Mouse (Mus musculus): ENCODE data around the gene Gsg1. TPM values are rescaled to one million over a fixed set of nuclear protein-coding genes. Genes with fewer than 3 reads are reported as not detected.

Gsg1 gene
- polyA plus RNA-seq, 1 experiment from 2014 or later: 1.3 TPM

GRCm38 (mm10) chr6:135250926-135251699 is 3.0 kb downstream of the Gsg1 start:
- Histone ChIP-seq H3K27ac (replicated peaks; ENCODE audit: low read depth, low read length) (peak overlapping the region; percentile 81), H3K9ac (ENCODE audit: low read depth, low read length) (no peak overlapping the region), H3K4me3 (ENCODE audit: low read depth, low read length) (no peak overlapping the region), H3K4me2 (ENCODE audit: low read depth, low read length) (no peak overlapping the region; the same call in 1 of the 2 replicates), H3K4me1 (ENCODE audit: control insufficient read depth, insufficient read depth, low read length) (peaks cover 27% of the 10 kb centered on the region), H3K27me3 (replicated peaks; ENCODE audit: control insufficient read depth, insufficient read depth, low read length) (no peaks in the 10 kb centered on the region), H3K36me3 (ENCODE audit: control insufficient read depth, insufficient read depth, low read length) (no peaks in the 10 kb centered on the region), H3K9me3 (ENCODE audit: control insufficient read depth, low read length) (no peaks in the 10 kb centered on the region)
- DNase-seq (ENCODE audit: low spot score) (no peak), ATAC-seq (ENCODE audit: low read depth) (no peak)
- WGBS: 61% methylated on average over 19 of the region's 19 CpGs

- Histone ChIP-seq H3K36me3 (ENCODE audit: control insufficient read depth, insufficient read depth, low read length) (no peaks in the 10 kb centered on the region), H3K4me2 (ENCODE audit: low read depth, low read length) (peak overlapping the region; percentile 38), H3K9me3 (ENCODE audit: control insufficient read depth, low read length) (no peaks in the 10 kb centered on the region), H3K27ac (replicated peaks; ENCODE audit: low read depth, low read length) (peak overlapping the region; percentile 81), H3K4me1 (ENCODE audit: control insufficient read depth, insufficient read depth, low read length) (peaks cover 27% of the 10 kb centered on the region), H3K27me3 (replicated peaks; ENCODE audit: control insufficient read depth, insufficient read depth, low read length) (no peaks in the 10 kb centered on the region), H3K9ac (ENCODE audit: low read depth, low read length) (no peak overlapping the region), H3K4me3 (ENCODE audit: low read depth, low read length) (no peak overlapping the region)
- 31% methylated on average over 19 of the region's 19 CpGs for WGBS
- peak; percentile 88 for ATAC-seq (ENCODE audit: low read depth)
- peak; percentile 97 for DNase-seq (ENCODE audit: low spot score)
These were observed 4.2 kb downstream of the Gsg1 start for GRCm38 (mm10) chr6:135249846-135250531.

GRCm38 (mm10) chr6:135247861-135248260 is 6.3 kb downstream of the Gsg1 start:
- Histone ChIP-seq H3K9ac (ENCODE audit: low read depth, low read length) (no peak overlapping the region), H3K4me2 (ENCODE audit: low read depth, low read length) (no peak overlapping the region), H3K4me1 (ENCODE audit: control insufficient read depth, insufficient read depth, low read length) (peaks cover 26% of the 10 kb centered on the region), H3K4me3 (ENCODE audit: low read depth, low read length) (no peak overlapping the region), H3K27ac (replicated peaks; ENCODE audit: low read depth, low read length) (no peak overlapping the region), H3K27me3 (replicated peaks; ENCODE audit: control insufficient read depth, insufficient read depth, low read length) (no peaks in the 10 kb centered on the region), H3K9me3 (ENCODE audit: control insufficient read depth, low read length) (no peaks in the 10 kb centered on the region), H3K36me3 (ENCODE audit: control insufficient read depth, insufficient read depth, low read length) (no peaks in the 10 kb centered on the region)
- ATAC-seq (ENCODE audit: low read depth): no peak
- DNase-seq (ENCODE audit: low spot score): no peak
- 55% methylated on average over 6 of the region's 6 CpGs for WGBS

DNA sequence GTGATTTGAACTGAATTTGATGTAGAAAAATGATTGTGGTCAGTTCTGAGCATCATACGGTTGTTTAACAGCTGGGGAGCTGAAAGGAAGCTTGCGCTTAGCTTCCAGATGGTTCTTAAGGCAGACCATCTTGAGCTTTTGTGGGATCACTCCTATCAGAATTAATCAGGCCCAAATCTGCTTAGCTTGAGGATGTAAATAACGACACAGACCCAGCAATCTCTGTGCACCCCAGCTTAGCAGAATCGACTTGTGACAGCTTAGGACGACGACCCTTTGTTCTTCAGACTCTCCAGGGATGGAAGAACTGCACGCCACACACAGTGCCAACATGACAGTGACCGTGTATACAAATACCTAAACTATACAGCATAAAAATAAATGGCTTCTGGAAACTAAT is 8.6 kb downstream of the Gsg1 start:
- Histone ChIP-seq H3K4me1 (ENCODE audit: control insufficient read depth, insufficient read depth, low read length) (peaks cover 11% of the 10 kb centered on the region), H3K27ac (replicated peaks; ENCODE audit: low read depth, low read length) (no peak overlapping the region), H3K9me3 (ENCODE audit: control insufficient read depth, low read length) (no peaks in the 10 kb centered on the region), H3K36me3 (ENCODE audit: control insufficient read depth, insufficient read depth, low read length) (no peaks in the 10 kb centered on the region), H3K9ac (ENCODE audit: low read depth, low read length) (no peak overlapping the region), H3K4me2 (ENCODE audit: low read depth, low read length) (no peak overlapping the region), H3K27me3 (replicated peaks; ENCODE audit: control insufficient read depth, insufficient read depth, low read length) (no peaks in the 10 kb centered on the region), H3K4me3 (ENCODE audit: low read depth, low read length) (no peak overlapping the region)
- DNase-seq (ENCODE audit: low spot score) (no peak), ATAC-seq (ENCODE audit: low read depth) (no peak)
- 65% methylated on average over 8 of the region's 8 CpGs for WGBS

GRCm38 (mm10) chr6:135240361-135240760 is 13.8 kb downstream of the Gsg1 start:
- Histone ChIP-seq H3K27ac (replicated peaks; ENCODE audit: low read depth, low read length) (no peak overlapping the region), H3K4me2 (ENCODE audit: low read depth, low read length) (no peak overlapping the region), H3K4me3 (ENCODE audit: low read depth, low read length) (no peak overlapping the region), H3K36me3 (ENCODE audit: control insufficient read depth, insufficient read depth, low read length) (peaks cover 4% of the 10 kb centered on the region; the same call in 1 of the 2 replicates), H3K9me3 (ENCODE audit: control insufficient read depth, low read length) (no peaks in the 10 kb centered on the region), H3K4me1 (ENCODE audit: control insufficient read depth, insufficient read depth, low read length) (peaks cover 4% of the 10 kb centered on the region; the same call in 1 of the 2 replicates), H3K27me3 (replicated peaks; ENCODE audit: control insufficient read depth, insufficient read depth, low read length) (no peaks in the 10 kb centered on the region), H3K9ac (ENCODE audit: low read depth, low read length) (no peak overlapping the region)
- WGBS: 93% methylated on average over 8 of the region's 8 CpGs
- ATAC-seq (ENCODE audit: low read depth) (no peak), DNase-seq (ENCODE audit: low spot score) (no peak)

DNA sequence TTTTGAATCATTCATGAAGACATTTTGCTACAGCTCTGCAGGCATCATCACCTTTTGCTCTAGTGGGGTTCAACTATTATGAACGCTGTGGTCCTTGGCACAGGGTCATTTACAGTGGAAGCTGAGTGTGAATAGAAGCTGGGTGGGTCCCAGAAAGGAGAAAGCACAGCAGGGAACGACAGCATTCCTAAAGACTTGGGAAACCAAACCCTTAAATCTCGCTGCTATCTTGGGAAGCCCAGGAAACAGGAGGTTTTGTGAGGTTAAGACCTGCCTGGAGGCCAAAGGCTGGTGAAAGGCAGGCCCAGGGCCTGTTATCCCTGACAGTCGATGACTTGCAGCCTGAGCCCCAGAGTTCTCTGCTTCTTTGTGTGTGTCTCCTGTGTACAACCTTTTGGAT is 15.9 kb downstream of the Gsg1 start:
- no peak for ATAC-seq (ENCODE audit: low read depth)
- WGBS: 46% methylated on average over 4 of the region's 4 CpGs

DNA sequence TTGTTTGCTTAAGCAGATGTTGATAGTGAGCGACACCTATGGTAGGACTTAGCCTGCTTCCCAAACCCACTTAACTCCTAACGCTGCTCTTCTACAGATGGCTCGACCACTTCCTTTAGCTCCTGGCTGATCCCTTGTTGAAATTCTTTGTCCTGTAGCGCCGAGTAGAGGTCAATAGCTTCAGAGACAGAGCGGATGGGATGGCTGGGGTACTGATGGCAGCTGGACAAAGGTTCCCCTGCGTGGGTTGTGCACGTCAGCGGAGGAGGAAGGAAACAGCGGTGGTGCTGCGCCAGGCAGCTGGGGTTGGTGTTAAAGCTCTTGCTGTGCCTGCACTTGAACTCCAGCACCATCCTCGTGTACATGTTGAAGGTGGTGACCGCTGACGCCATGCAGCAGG is 16.8 kb downstream of the Gsg1 start:
- no peak overlapping the region for H3K4me2 ChIP-seq (ENCODE audit: low read depth, low read length)
- H3K9me3 ChIP-seq (ENCODE audit: control insufficient read depth, low read length): no peaks in the 10 kb centered on the region
- ATAC-seq (ENCODE audit: low read depth): no peak
- no peak overlapping the region for H3K9ac ChIP-seq (ENCODE audit: low read depth, low read length)
- H3K4me3 ChIP-seq (ENCODE audit: low read depth, low read length): no peak overlapping the region
- H3K36me3 ChIP-seq (ENCODE audit: control insufficient read depth, insufficient read depth, low read length): peaks cover 26% of the 10 kb centered on the region
- no peaks in the 10 kb centered on the region for H3K27me3 ChIP-seq (replicated peaks; ENCODE audit: control insufficient read depth, insufficient read depth, low read length)
- 73% methylated on average over 14 of the region's 14 CpGs for WGBS
- DNase-seq (ENCODE audit: low spot score): no peak
- peaks cover 4% of the 10 kb centered on the region; the same call in 1 of the 2 replicates for H3K4me1 ChIP-seq (ENCODE audit: control insufficient read depth, insufficient read depth, low read length)
- H3K27ac ChIP-seq (replicated peaks; ENCODE audit: low read depth, low read length): no peak overlapping the region

More for the DNA sequence above, 15.9 kb downstream of the Gsg1 start:
- no peak for DNase-seq (ENCODE audit: low spot score)
- peaks cover 18% of the 10 kb centered on the region for H3K36me3 ChIP-seq (ENCODE audit: control insufficient read depth, insufficient read depth, low read length)
- no peaks in the 10 kb centered on the region for H3K9me3 ChIP-seq (ENCODE audit: control insufficient read depth, low read length)
- peaks cover 4% of the 10 kb centered on the region; the same call in 1 of the 2 replicates for H3K4me1 ChIP-seq (ENCODE audit: control insufficient read depth, insufficient read depth, low read length)
- H3K4me3 ChIP-seq (ENCODE audit: low read depth, low read length): no peak overlapping the region
- no peaks in the 10 kb centered on the region for H3K27me3 ChIP-seq (replicated peaks; ENCODE audit: control insufficient read depth, insufficient read depth, low read length)
- H3K9ac ChIP-seq (ENCODE audit: low read depth, low read length): no peak overlapping the region
- H3K4me2 ChIP-seq (ENCODE audit: low read depth, low read length): no peak overlapping the region
- H3K27ac ChIP-seq (replicated peaks; ENCODE audit: low read depth, low read length): no peak overlapping the region

GRCm38 (mm10) chr6:135236576-135236975 is 17.6 kb downstream of the Gsg1 start:
- no peak overlapping the region for H3K27ac ChIP-seq (replicated peaks; ENCODE audit: low read depth, low read length)
- 81% methylated on average over 3 of the region's 3 CpGs for WGBS
- peaks cover 30% of the 10 kb centered on the region for H3K36me3 ChIP-seq (ENCODE audit: control insufficient read depth, insufficient read depth, low read length)
- no peak overlapping the region for H3K4me2 ChIP-seq (ENCODE audit: low read depth, low read length)
- H3K27me3 ChIP-seq (replicated peaks; ENCODE audit: control insufficient read depth, insufficient read depth, low read length): no peaks in the 10 kb centered on the region
- H3K9me3 ChIP-seq (ENCODE audit: control insufficient read depth, low read length): no peaks in the 10 kb centered on the region
- no peak overlapping the region for H3K9ac ChIP-seq (ENCODE audit: low read depth, low read length)
- ATAC-seq (ENCODE audit: low read depth) (no peak), DNase-seq (ENCODE audit: low spot score) (no peak)
- H3K4me1 ChIP-seq (ENCODE audit: control insufficient read depth, insufficient read depth, low read length): peaks cover 4% of the 10 kb centered on the region; the same call in 1 of the 2 replicates
- H3K4me3 ChIP-seq (ENCODE audit: low read depth, low read length): no peak overlapping the region

Measured in embryonic facial prominence, embryonic 14.5 days (tissue).